Mouse (Mus musculus) embryo, embryonic 11 days (tissue): ENCODE measurements around the gene Ryr2.
"Not testable (repeated sequence)": the region's sequence is repeated elsewhere in the genome, so short reads cannot be mapped to it uniquely, and the experiment has no call there.

ENCODE experiments used
- DNase-seq: peaks from one replicate; pipeline ENCODE4 v3.0.0-alpha.2; 2015

The Ryr2 gene

DNA sequence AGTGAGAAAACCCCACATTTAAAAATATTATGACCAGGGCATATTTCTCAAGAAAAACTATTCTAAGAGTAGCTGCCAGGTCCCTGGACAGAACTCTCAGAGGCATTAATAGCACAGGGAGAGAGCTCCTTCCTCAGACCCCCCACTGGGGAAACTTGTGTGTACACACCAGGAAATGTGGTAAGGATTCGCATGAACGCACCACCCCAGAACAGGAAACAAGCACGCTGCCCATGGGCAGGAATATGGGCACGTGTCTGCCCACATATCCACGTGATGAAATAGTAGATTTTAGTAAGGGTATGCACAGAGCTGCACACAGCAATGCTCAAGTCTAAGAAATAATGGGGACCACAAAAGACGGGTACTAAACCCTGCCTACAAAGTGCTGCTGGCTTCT lies 72.8 kb downstream of the Ryr2 start:
- DNase-seq, result no peak

- DNase-seq, result no peak
Measured at GRCm38 (mm10) chr13:12033272-12033671, 73.5 kb downstream of the Ryr2 start.

DNA sequence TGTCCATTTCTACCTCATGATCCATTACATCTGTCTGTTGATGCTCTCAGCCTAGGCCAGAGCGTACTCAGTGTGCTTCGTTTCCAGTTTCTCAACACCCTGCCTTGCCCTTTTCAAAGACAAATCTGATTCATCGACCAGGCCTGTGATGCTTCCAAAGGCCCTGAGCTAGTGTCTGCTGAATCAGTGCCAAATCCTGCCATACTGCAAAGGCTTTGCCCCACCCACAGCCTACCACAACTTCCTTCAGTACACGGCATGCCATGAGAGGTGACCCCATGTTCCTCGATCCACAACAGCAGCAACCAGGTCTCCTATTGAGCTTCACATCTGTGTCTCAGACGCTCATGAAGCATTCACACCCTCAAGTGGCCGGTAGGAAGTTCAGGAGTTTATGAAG lies 76.9 kb downstream of the Ryr2 start:
- DNase-seq, result no peak

GRCm38 (mm10) chr13:12029326-12029725 lies 77.4 kb downstream of the Ryr2 start:
- DNase-seq, result no peak

GRCm38 (mm10) chr13:12018046-12018445 lies 88.7 kb downstream of the Ryr2 start:
- no peak for DNase-seq

- no peak for DNase-seq
Measured at GRCm38 (mm10) chr13:12013986-12014385, 92.8 kb downstream of the Ryr2 start.

DNA sequence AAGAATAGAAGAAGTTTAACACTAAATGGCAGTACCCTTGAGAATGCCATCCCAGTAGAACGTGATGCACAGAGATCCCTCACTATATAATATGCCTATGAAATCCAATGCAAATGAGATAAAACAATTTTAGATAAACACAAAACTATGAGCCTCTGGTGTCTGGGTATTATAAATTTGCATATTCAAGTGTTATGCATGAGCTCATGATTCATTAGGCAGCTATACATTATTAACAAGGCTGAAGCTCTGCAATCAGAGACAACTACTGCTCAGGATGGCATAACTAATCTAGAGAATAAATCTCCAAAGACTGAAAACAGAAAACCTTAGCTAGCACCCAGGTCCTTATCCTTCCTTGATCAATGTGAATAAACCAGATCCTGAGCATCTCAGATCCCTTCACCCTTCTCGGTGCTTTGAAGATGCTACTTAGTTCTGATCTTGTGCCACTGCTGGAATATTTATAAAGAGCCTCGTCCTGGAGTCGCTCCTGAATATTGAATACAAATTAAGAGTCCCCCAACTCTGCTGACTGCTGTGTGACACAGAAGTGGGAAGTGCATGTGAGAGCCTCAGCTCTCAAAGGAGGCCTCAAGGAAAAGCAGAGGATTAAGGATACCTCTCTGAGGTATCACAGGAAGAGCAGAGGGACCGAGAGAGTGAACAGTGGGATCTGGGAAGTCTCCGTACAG lies 97.6 kb downstream of the Ryr2 start:
- no peak for DNase-seq

DNA sequence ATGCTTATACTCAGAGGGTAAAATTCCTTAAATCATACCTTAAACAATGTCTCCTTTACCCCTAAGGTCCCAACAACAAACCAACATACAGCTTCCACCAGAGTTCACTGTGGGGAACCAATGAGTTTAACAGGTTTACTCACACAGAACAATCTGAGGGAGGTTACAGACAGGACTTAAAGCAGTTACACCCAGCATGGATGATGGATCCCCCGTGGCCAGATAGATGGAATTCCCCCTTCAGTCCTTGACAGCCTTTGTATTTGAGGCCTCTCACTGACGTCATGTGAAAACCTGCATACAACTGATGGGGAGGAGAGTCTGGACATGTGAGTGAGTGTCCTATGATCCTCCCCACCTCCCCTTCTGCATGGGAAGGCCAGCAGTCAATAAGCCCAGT lies 99.2 kb downstream of the Ryr2 start:
- no peak for DNase-seq

DNA sequence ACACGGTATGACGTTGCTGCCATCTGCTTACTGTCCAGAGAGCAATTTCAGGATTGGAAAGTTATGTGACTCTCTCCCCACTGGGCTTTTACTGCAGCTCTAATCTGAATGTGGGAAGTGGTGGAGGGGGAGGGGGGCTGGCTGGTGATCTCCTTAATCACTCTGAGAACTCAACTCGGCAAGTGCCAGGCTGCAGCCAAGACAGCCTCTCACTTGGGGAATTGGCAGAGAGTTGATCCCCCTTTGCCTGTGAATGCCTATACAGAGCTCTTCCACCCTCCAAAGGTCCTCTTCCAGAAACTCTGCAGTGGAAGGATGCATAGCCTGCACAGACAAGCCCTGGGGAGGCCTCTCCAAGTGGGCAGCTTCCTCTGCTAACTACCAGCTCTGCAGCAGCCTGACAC lies 104.9 kb downstream of the Ryr2 start:
- DNase-seq, result no peak

GRCm38 (mm10) chr13:11999851-12000250 lies 106.9 kb downstream of the Ryr2 start:
- no peak for DNase-seq

DNA sequence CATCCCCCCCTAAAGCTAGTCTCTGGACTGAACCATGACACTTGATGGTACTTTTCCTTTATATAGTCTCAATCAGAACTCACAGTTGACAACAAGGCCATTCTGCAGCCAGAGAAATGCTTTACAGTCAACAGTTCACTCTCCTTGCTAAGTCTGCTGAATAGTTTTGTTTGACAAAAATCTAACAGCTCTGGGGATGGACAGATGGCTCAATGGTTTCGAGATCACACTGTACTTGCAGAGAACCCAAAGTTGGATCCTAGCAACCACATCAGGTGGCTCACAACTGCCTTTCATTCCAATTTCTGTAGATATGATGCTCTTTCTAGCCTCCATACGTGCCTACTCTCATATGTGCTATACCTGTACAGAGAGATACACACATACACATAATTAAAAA lies 109.4 kb downstream of the Ryr2 start:
- no peak for DNase-seq

GRCm38 (mm10) chr13:11987556-11987955 lies 119.2 kb downstream of the Ryr2 start:
- no peak for DNase-seq

DNA sequence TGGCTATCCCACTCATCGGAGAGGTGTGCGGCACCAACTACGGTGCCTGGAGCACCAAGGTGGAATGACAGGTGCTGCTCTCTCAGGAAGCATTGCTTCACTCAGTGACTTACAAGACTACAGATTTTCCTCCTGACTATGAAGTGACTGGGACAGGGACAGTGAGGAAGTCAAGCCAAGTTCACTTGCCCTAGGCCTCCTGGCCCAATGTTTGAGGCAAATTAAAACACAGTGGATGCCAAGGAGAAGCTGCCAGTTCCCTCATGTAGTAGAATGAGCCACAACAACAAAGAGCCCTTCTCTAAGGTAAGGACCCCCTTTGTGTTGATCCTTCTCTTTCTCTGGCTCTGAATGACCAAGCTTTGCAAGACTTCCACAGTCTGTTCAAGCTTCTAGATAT lies 121.7 kb downstream of the Ryr2 start:
- DNase-seq, result no peak

DNA sequence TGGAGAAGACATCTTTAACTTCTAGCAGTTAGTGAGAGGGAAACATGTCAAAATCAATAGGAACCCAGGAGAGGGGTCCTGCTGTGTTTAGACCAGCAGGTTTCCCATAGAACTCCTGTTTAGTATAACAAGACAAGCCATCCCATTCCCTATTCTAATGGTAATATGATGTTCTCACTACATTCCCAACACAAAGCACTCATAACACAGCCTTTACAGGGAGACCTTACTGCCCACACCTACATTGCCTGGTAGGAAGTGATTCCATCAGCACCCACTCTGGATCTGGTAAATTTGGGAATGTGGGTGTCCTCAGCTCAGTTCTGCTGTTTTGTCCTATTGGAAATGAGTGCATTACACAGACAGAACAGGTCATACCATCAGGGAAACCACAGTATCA lies 127.7 kb downstream of the Ryr2 start:
- DNase-seq, result no peak

GRCm38 (mm10) chr13:11978359-11978758 lies 128.4 kb downstream of the Ryr2 start:
- no peak for DNase-seq

GRCm38 (mm10) chr13:11977606-11978005 lies 129.1 kb downstream of the Ryr2 start:
- DNase-seq, result no peak

- no peak for DNase-seq
Measured at GRCm38 (mm10) chr13:11964391-11964790, 142.4 kb downstream of the Ryr2 start.

DNA sequence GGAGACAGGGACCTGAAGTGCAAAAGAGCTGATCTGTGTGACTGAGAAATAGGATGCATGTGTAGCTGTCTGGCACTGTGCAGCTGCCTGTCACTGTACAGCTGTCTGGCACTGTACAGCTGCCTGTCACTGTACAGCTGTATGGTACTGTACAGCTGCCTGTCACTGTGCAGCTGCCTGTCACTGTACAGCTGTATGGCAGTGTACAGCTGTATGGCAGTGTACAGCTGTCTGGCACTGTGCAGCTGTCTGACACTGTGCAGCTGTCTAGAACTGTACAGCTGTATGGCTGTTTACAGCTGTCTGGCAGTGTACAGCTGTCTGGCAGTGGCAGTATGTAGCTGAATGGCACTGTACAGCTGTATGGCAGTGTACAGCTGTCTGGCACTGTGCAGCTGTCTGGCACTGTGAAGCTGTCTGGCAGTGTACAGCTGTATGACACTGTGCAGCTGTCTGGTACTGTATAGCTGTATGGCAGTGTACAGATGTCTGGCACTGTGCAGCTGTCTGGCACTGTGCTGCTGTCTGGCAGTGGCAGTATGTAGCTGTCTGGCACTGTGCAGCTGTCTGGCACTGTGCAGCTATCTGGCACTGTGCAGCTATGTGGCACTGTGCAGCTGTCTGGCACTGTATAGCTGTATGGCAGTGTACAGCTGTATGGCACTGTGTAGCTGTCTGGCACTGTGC lies 147.1 kb downstream of the Ryr2 start:
- DNase-seq, result no peak

GRCm38 (mm10) chr13:11958854-11959253 lies 147.9 kb downstream of the Ryr2 start:
- no peak for DNase-seq

- DNase-seq, result no peak
Measured at GRCm38 (mm10) chr13:11958271-11958670, 148.5 kb downstream of the Ryr2 start.

- DNase-seq, result no peak
Measured at GRCm38 (mm10) chr13:11951951-11952350, 154.8 kb downstream of the Ryr2 start.

- no peak for DNase-seq
Measured at GRCm38 (mm10) chr13:11945740-11946139, 161.0 kb downstream of the Ryr2 start.

DNA sequence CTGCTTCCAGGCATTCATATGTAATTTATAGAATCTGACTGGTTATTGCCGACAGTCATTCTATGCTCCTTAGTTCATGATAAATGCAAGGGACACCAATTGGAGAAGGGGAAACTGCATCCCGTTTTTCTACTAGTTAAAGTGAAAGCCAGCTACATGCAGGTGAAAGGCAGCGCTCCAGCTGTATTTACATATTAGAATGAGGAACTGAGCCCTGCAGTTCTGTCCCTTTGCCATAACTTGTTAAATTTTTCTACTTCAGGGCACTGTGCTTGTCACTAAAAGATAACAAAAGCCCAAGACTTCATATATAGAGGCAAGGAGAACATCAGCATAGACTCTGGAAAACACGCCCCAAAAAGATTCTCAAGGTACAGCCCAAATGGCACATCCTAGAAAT lies 165.0 kb downstream of the Ryr2 start:
- no peak for DNase-seq

- not testable (repeated sequence) for DNase-seq
Measured at GRCm38 (mm10) chr13:11934297-11935060, 172.3 kb downstream of the Ryr2 start.
